Mouse (Mus musculus): ENCODE measurements around the gene Casp8. TPM values are rescaled to one million over a fixed set of nuclear protein-coding genes. Genes with fewer than 3 reads are reported as not detected.
A peak's percentile ranks its signal among the peaks of the same experiment; 100 is the strongest.
"Not testable (repeated sequence)": the region's sequence is repeated elsewhere in the genome, so short reads cannot be mapped to it uniquely, and the experiment has no call there.

The Casp8 gene
- total RNA-seq (2021), result 1 to 10 TPM; 2.6 to 3.4 TPM

- intact Hi-C loops (cut with DNase I), result no loop called here
- no peak for DNase-seq (ENCODE audit: low spot score in 2 of 2)
Observed at GRCm38 (mm10) chr1:58795291-58796058, at the start of gene Casp8. Casp8 (plus strand) TSS chr1:58795374.

- DNase-seq (ENCODE audit: low spot score in 2 of 2), result peak; percentile 61 to 77
- intact Hi-C loops (cut with DNase I), result loop anchor here (5.0 kb wide), 1 partner anchor 185 kb away; no protein-coding TSS in a partner anchor
Observed at GRCm38 (mm10) chr1:58746880-58747279, 48.3 kb upstream of the Casp8 start.

GRCm38 (mm10) chr1:58759451-58759850 lies 35.7 kb upstream of the Casp8 start:
- intact Hi-C loops (cut with DNase I), result no loop called here
- DNase-seq (ENCODE audit: low spot score in 2 of 2), result no peak

GRCm38 (mm10) chr1:58760581-58760980 lies 34.6 kb upstream of the Casp8 start:
- intact Hi-C loops (cut with DNase I), result no loop called here
- no peak for DNase-seq (ENCODE audit: low spot score in 2 of 2)

GRCm38 (mm10) chr1:58761391-58762275 lies 33.5 kb upstream of the Casp8 start:
- DNase-seq (ENCODE audit: low spot score in 2 of 2); intact Hi-C loops (cut with DNase I): not testable (repeated sequence)

- intact Hi-C loops (cut with DNase I), result no loop called here
- no peak for DNase-seq (ENCODE audit: low spot score in 2 of 2)
Observed at GRCm38 (mm10) chr1:58762576-58762975, 32.6 kb upstream of the Casp8 start.

GRCm38 (mm10) chr1:58766446-58766845 lies 28.7 kb upstream of the Casp8 start:
- DNase-seq (ENCODE audit: low spot score in 2 of 2); intact Hi-C loops (cut with DNase I): not testable (repeated sequence)

- intact Hi-C loops (cut with DNase I), result no loop called here
- no peak for DNase-seq (ENCODE audit: low spot score in 2 of 2)
Observed at GRCm38 (mm10) chr1:58769136-58769535, 26.0 kb upstream of the Casp8 start.

- intact Hi-C loops (cut with DNase I), result loop anchor here (2.0 to 5.0 kb wide), 3 partner anchors 129 to 373 kb away; no protein-coding TSS in a partner anchor
- DNase-seq (ENCODE audit: low spot score in 2 of 2), result no peak
Observed at GRCm38 (mm10) chr1:58769701-58770100, 25.5 kb upstream of the Casp8 start.

GRCm38 (mm10) chr1:58770111-58770720 lies 25.0 kb upstream of the Casp8 start:
- intact Hi-C loops (cut with DNase I), result loop anchor here (2.0 to 5.0 kb wide), 3 partner anchors 129 to 373 kb away; no protein-coding TSS in a partner anchor
- DNase-seq (ENCODE audit: low spot score in 2 of 2), result peak; percentile 71 to 76

- intact Hi-C loops (cut with DNase I), result loop anchor here (5.0 kb wide), 1 partner anchor 220 kb away; no protein-coding TSS in a partner anchor
Observed at GRCm38 (mm10) chr1:58772084-58772483, 23.1 kb upstream of the Casp8 start.

GRCm38 (mm10) chr1:58773280-58773679 lies 21.9 kb upstream of the Casp8 start:
- intact Hi-C loops (cut with DNase I), result loop anchor here (5.0 kb wide), 1 partner anchor 219 kb away; no protein-coding TSS in a partner anchor
- DNase-seq (ENCODE audit: low spot score in 2 of 2), result no peak

More at GRCm38 (mm10) chr1:58772084-58772483, 23.1 kb upstream of the Casp8 start:
- no peak for DNase-seq (ENCODE audit: low spot score in 2 of 2)

- intact Hi-C loops (cut with DNase I), result loop anchor here (5.0 kb wide), 1 partner anchor 218 kb away; no protein-coding TSS in a partner anchor
- DNase-seq (ENCODE audit: low spot score in 2 of 2), result peak in 1 of 2 experiments; percentile 27
Observed at GRCm38 (mm10) chr1:58773905-58774304, 21.3 kb upstream of the Casp8 start.

- intact Hi-C loops (cut with DNase I), result no loop called here
- DNase-seq (ENCODE audit: low spot score in 2 of 2), result no peak
Observed at GRCm38 (mm10) chr1:58775361-58775760, 19.8 kb upstream of the Casp8 start.

- intact Hi-C loops (cut with DNase I), result no loop called here
- no peak for DNase-seq (ENCODE audit: low spot score in 2 of 2)
Observed at GRCm38 (mm10) chr1:58777583-58777982, 17.6 kb upstream of the Casp8 start.

GRCm38 (mm10) chr1:58778226-58778625 lies 16.9 kb upstream of the Casp8 start:
- DNase-seq (ENCODE audit: low spot score in 2 of 2), result no peak
- intact Hi-C loops (cut with DNase I), result no loop called here

GRCm38 (mm10) chr1:58786276-58786675 lies 8.9 kb upstream of the Casp8 start:
- intact Hi-C loops (cut with DNase I), result no loop called here
- DNase-seq (ENCODE audit: low spot score in 2 of 2), result no peak

- intact Hi-C loops (cut with DNase I), result no loop called here
- no peak for DNase-seq (ENCODE audit: low spot score in 2 of 2)
Observed at GRCm38 (mm10) chr1:58788410-58788809, 6.8 kb upstream of the Casp8 start.

GRCm38 (mm10) chr1:58794705-58795104 lies 469 bp upstream of the Casp8 start:
- DNase-seq (ENCODE audit: low spot score in 2 of 2), result no peak
- intact Hi-C loops (cut with DNase I), result no loop called here

GRCm38 (mm10) chr1:58796059-58796363 lies 837 bp downstream of the Casp8 start:
- intact Hi-C loops (cut with DNase I), result no loop called here
- DNase-seq (ENCODE audit: low spot score in 2 of 2), result no peak

Measured in left cerebral cortex, postnatal 25 days (tissue).